Mouse (Mus musculus) granulocyte monocyte progenitor cell, adult 5-6 weeks (primary cell): ENCODE data around the gene Suds3. TPM values are rescaled to one million over a fixed set of nuclear protein-coding genes. Genes with fewer than 3 reads are reported as not detected.
A peak's percentile ranks its signal among the peaks of the same experiment; 100 is the strongest.

Experiments used
- ATAC-seq: replicated peaks from 2 replicates; pipeline ENCODE4 v1.8.0; 2016; ENCODE audit warnings: mild to moderate bottlenecking, moderate TSS enrichment, inconsistent platforms; ENCODE audit not compliant: poor library complexity, severe bottlenecking
- total RNA-seq, 2 experiments: library from RNA; stranded (forward) in 1 of 2; stranded (reverse) in 1 of 2; fragments of 200-712, 200-1000 nt in 1 of 2; fragments of >200 nt in 1 of 2; fragmentation: Nextera tagmentation in 1 of 2; gene quantifications; 2 replicates each; pipeline ENCODE4 v1.2.3; 2014 to 2017

Suds3 gene
- total RNA-seq, 2 experiments from 2014 or later: 46.0 to 84.9 TPM

DNA sequence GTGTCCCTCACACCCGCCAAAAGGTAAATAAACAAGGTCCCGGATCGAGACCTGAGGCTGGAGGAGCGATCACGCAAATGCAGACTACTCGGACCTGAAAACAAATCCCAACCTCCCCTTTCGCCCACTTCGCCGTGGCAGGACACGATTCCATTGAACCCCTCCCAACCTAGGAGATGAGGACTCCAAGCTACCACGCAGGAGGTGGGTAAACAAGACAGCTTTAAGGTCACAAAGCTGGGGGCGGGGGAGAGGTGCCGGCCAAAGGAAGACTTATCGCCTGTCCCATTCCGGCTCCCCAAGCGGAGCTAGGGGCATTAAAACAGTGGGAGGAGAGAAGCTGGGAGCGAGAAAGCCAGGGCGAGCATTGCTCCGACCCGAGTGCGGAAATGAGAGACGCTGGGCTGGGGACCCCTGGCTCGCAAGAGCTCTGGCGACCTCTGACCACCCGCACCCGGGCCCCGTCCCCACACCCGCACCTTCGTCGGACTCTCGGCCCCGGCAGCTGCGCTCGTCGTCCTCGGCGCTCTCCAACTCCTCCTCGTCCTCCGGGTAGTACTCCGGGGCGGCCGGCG, 633 bp downstream of the Suds3 start:
- ATAC-seq: no peak

- ATAC-seq: no peak; the same call in 1 of the 2 replicates
Measured at GRCm38 (mm10) chr5:117114581-117115192, 1.2 kb downstream of the Suds3 start.

GRCm38 (mm10) chr5:117113330-117113729, 2.6 kb downstream of the Suds3 start:
- no peak for ATAC-seq

- ATAC-seq: no peak
Measured at GRCm38 (mm10) chr5:117111774-117112112, 4.2 kb downstream of the Suds3 start.

- no peak for ATAC-seq
Measured at GRCm38 (mm10) chr5:117111064-117111773, 4.7 kb downstream of the Suds3 start.

DNA sequence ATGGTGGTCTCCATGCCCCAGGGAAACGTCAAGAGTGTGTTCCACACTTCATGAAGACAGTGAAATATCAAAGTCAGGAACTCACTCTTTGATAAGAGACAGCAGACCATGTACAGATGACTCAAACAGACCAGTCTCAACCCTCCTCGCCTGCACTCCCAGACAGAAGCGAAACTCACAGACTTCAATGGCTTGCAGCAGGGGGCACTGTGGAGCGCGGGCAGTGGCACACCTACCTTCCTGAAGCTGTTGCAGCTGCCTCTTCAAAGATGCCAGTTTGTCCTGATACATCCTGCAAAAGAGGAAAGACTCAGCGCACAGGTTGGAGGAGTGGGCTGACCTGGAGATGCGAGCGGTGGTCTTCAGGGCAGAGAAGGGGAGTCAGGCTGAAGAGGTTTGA, 6.4 kb downstream of the Suds3 start:
- no peak; the same call in 1 of the 2 replicates for ATAC-seq

- ATAC-seq: no peak
Measured at GRCm38 (mm10) chr5:117108731-117109130, 7.2 kb downstream of the Suds3 start.

GRCm38 (mm10) chr5:117108292-117108691, 7.6 kb downstream of the Suds3 start:
- no peak for ATAC-seq

- ATAC-seq: no peak
Measured at GRCm38 (mm10) chr5:117105761-117106160, 10.2 kb downstream of the Suds3 start.

GRCm38 (mm10) chr5:117104329-117104728, 11.6 kb downstream of the Suds3 start:
- no peak for ATAC-seq

GRCm38 (mm10) chr5:117103194-117103929, 12.6 kb downstream of the Suds3 start:
- ATAC-seq: no peak

GRCm38 (mm10) chr5:117099742-117100141, 16.2 kb downstream of the Suds3 start:
- no peak for ATAC-seq

GRCm38 (mm10) chr5:117099008-117099407, 16.9 kb downstream of the Suds3 start:
- ATAC-seq: no peak

DNA sequence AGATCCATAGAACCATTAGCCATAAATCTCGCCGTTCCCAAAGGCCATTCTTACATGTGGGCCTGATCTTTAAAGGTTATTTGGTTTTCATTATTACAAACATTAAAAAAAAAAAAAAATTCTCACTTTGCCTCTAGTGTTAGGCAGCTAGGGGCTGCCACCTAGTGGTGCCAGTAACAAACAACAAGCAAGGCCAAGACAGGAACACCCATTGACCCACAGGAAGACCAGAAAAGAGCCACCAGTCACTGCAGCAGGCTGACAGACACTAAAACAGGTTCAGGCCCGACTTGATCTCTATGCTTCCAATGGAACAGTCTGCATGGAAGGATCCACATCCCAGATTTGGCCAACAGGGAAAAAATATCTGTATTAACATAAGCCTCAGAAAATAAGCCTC, 19.2 kb downstream of the Suds3 start:
- peak; percentile 72 for ATAC-seq

GRCm38 (mm10) chr5:117094431-117094830, 21.5 kb downstream of the Suds3 start:
- ATAC-seq: peak; percentile 37

- ATAC-seq: no peak
Measured at GRCm38 (mm10) chr5:117089786-117090185, 26.1 kb downstream of the Suds3 start.

DNA sequence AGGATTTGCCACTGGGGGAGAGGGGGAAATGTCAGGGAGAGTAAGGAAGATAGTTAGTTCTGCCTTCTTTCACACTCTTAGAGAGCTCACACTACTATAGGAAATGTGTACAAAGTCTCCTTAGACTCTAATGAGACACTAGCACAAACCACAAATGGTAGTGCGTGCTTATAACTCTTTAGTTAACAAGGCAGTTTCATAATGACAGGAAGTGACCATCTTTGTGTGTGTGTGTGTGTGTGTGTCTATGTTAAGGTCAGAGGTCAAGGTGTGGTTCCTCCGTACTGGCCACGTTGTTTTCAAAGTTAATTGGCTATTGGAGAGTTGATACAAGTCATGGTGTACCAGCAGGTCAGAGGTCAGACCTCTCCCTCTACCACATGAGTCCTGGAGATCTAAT, 26.8 kb downstream of the Suds3 start:
- peak; percentile 69 for ATAC-seq

DNA sequence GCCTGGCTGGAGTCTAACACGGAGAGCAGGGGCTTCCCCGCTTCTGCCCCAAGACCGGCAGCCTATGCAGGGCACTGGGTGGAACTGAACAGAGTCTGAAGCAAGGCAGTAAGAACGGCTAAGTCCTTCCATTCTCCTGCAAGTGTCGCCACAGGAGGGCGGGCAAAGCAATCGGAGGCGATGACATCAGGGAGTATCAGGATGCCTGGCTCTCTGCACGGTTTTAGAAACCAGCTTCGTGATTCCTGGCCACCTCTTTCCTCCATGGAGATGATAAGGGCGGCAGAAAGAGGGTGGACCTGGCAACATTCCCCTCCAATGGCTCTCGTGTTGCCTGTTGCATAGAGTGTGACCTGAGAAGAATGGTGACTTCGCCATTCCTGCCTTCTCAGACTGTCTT, 28.2 kb downstream of the Suds3 start:
- ATAC-seq: 0 out of 2 replicates have a peak, but pooled peaks have one; percentile 22

GRCm38 (mm10) chr5:117069498-117069894, 46.4 kb downstream of the Suds3 start:
- peak; percentile 53; the same call in 1 of the 2 replicates for ATAC-seq

DNA sequence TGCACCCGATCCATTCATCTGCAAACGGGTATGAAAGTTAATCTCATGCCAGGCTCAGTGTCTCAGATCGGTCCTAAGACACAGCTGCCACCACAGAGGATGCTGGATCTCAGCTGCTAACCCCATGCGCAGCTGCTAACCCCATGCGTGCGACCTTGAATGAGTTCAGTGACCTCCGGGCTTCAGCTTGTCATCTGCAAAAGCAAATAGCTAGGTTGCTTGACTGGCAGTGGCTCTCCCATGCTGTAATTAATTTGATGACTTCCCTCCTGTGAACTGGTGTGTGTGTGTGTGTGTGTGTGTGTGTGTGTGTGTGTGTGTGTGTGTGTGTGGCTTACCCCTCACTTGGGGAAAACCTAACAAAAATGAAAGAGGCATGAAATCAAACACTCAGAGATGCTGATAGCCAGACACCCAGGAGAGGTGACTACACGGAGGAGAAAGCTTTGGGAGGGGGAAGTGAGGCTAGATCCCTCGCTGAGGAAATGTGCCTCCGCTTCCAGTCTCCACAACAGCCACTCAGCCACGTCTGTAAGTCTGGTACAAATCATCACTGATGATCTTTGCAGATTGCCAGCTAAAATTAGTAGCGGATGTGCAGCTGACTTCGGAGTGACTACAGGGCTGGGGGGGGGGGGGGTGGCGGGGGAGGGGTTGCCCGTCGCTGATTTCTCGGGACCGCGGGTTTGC, 47.0 kb downstream of the Suds3 start:
- ATAC-seq: no peak
